9 mouse cellular contexts compared by ENCODE assay signal in genomic region chr17:35439925-35440645, GRCm38 (mm10). TPM values are rescaled to one million over a fixed set of nuclear protein-coding genes. Genes with fewer than 3 reads are reported as not detected.
DNase-seq lines count a peak whose midpoint lies in the region; ATAC-seq and TF ChIP-seq lines count a peak whose summit lies in the region.
"Not testable (repeated sequence)": the region's sequence is repeated elsewhere in the genome, so short reads cannot be mapped to it uniquely, and the experiment has no call there.
"Had no signal": no experiment of that assay in that cellular context is flagged by ENCODE, and none has a peak within 500 bp of the region (broad histone marks: within the 10 kb centered on the region; RNA-seq: fewer than 3 reads in every experiment).

No protein-coding gene starts in this region.

- ATAC-seq in forebrain, embryonic 12.5 days (ENCODE audit: low FRiP score); heart, embryonic 16.5 days (replicated peaks; ENCODE audit: extremely low read depth, insufficient read depth, low FRiP score); neural tube, embryonic 15.5 days (ENCODE audit: low FRiP score): not testable (repeated sequence)
- 0 out of 2 replicates have a peak, but pooled peaks have one; percentile 4 for ATAC-seq in midbrain, embryonic 13.5 days

- H3K4me1 ChIP-seq in forebrain, embryonic 12.5 days; heart, embryonic 16.5 days (ENCODE audit: control insufficient read depth, insufficient read depth, low read length); kidney, adult 2 months (ENCODE audit: control insufficient read depth, insufficient read depth, low read length); liver, adult 2 months (ENCODE audit: control insufficient read depth, insufficient read depth, low read length); midbrain, embryonic 13.5 days (replicated peaks); neural tube, embryonic 15.5 days: not testable (repeated sequence)

- TF ChIP-seq CTCF in kidney, adult 2 months (conservative IDR thresholded peaks at IDR 0.05; ENCODE audit: insufficient read depth, insufficient read length, low read depth, low read length); liver, adult 2 months (IDR thresholded peaks at IDR 0.05; ENCODE audit: low read depth, low read length): not testable (repeated sequence)

- peak; percentile 38 for DNase-seq in R1 (ENCODE audit: low read depth, low spot score)
- DNase-seq in kidney, adult 2 months; liver, adult 2 months (ENCODE audit: extremely low read depth, low read depth, low spot score): not testable (repeated sequence)
- peak; percentile 21 for DNase-seq in urinary bladder, adult 2 months (ENCODE audit: low spot score)

- not testable (repeated sequence) for H3K9ac ChIP-seq in forebrain, embryonic 12.5 days; heart, embryonic 16.5 days (ENCODE audit: low read length); liver, adult 2 months (ENCODE audit: low read depth, low read length); midbrain, embryonic 13.5 days (replicated peaks); neural tube, embryonic 15.5 days (replicated peaks)

- H3K4me2 ChIP-seq in forebrain, embryonic 12.5 days = peak overlapping the region; percentile 81
- peak overlapping the region; percentile 86; the same call in 1 of the 2 replicates for H3K4me2 ChIP-seq in heart, embryonic 16.5 days (ENCODE audit: low read depth, low read length)
- peak overlapping the region; percentile 88 for H3K4me2 ChIP-seq in midbrain, embryonic 13.5 days (replicated peaks)
- H3K4me2 ChIP-seq in neural tube, embryonic 15.5 days = peak overlapping the region; percentile 86

- WGBS in forebrain, embryonic 12.5 days = 43% methylated on average over 27 of the region's 27 CpGs
- WGBS in heart, embryonic 16.5 days = 42% methylated on average over 26 of the region's 27 CpGs
- 61% methylated on average over 27 of the region's 27 CpGs for WGBS in kidney, adult 2 months
- 71% methylated on average over 27 of the region's 27 CpGs for WGBS in liver, adult 2 months
- 49% methylated on average over 27 of the region's 27 CpGs for WGBS in midbrain, embryonic 13.5 days
- WGBS in neural tube, embryonic 15.5 days = 58% methylated on average over 27 of the region's 27 CpGs

- peaks cover 19% of the 10 kb centered on the region for H3K27me3 ChIP-seq in forebrain, embryonic 12.5 days
- H3K27me3 ChIP-seq in heart, embryonic 16.5 days (ENCODE audit: control insufficient read depth, insufficient read depth, low read length); kidney, adult 2 months (replicated peaks; ENCODE audit: control insufficient read depth, insufficient read depth, low read length); liver, adult 2 months (ENCODE audit: control insufficient read depth, insufficient read depth, low read length): not testable (repeated sequence)
- H3K27me3 ChIP-seq in midbrain, embryonic 13.5 days = peaks cover 19% of the 10 kb centered on the region
- peaks cover 10% of the 10 kb centered on the region for H3K27me3 ChIP-seq in neural tube, embryonic 15.5 days (replicated peaks)

- not testable (repeated sequence) for TF ChIP-seq POLR2A in kidney, adult 2 months (IDR thresholded peaks at IDR 0.05; ENCODE audit: low read depth, low read length); liver, adult 2 months (IDR thresholded peaks at IDR 0.05; ENCODE audit: extremely low read depth, insufficient read depth, low read length)

- not testable (repeated sequence) for H3K36me3 ChIP-seq in forebrain, embryonic 12.5 days (replicated peaks); heart, embryonic 16.5 days (ENCODE audit: control insufficient read depth, insufficient read depth); kidney, adult 2 months (ENCODE audit: control insufficient read depth, insufficient read depth, low read length); liver, adult 2 months (ENCODE audit: control insufficient read depth, insufficient read depth, low read length); midbrain, embryonic 13.5 days; neural tube, embryonic 15.5 days

- H3K27ac ChIP-seq in forebrain, embryonic 12.5 days; heart, embryonic 16.5 days (ENCODE audit: low read length); kidney, adult 2 months (ENCODE audit: insufficient read depth, low read depth, low read length); liver, adult 2 months (replicated peaks; ENCODE audit: insufficient read depth, low read depth, low read length); midbrain, embryonic 13.5 days; neural tube, embryonic 15.5 days (replicated peaks): not testable (repeated sequence)

- not testable (repeated sequence) for H3K79me2 ChIP-seq in liver, adult 2 months (ENCODE audit: control insufficient read depth, insufficient read depth, low read length)

- H3K4me3 ChIP-seq in forebrain, embryonic 12.5 days (replicated peaks); heart, embryonic 16.5 days (ENCODE audit: low read length); midbrain, embryonic 13.5 days (replicated peaks); neural tube, embryonic 15.5 days (replicated peaks): not testable (repeated sequence)
- peak overlapping the region; percentile 22; the same call in 1 of the 2 replicates for H3K4me3 ChIP-seq in kidney, adult 2 months (ENCODE audit: insufficient read depth, low read depth, low read length)
- H3K4me3 ChIP-seq in liver, adult 2 months (ENCODE audit: insufficient read depth, low read depth, low read length) = peak overlapping the region; percentile 66; the same call in 1 of the 2 replicates

- not testable (repeated sequence) for H3K9me3 ChIP-seq in forebrain, embryonic 12.5 days; heart, embryonic 16.5 days (replicated peaks; ENCODE audit: control insufficient read depth, low read length); midbrain, embryonic 13.5 days; neural tube, embryonic 15.5 days (replicated peaks)

RNA-seq across cellular contexts. Expression of gene H2-Q7, which starts 1.1 kb away (rescaled TPM):
- polyA plus RNA-seq in forebrain, embryonic 12.5 days (2016; fragmentation: Nextera tagmentation; extraction: Ambion mirVana) = 5.1 and 5.6 TPM in 2 replicates
- 3.7 and 5.9 TPM in 2 replicates for polyA plus RNA-seq in heart, embryonic 16.5 days (2015; fragmentation: Nextera tagmentation; extraction: Ambion mirVana)
- polyA plus RNA-seq in kidney, adult 2 months (2012; rRNA removed) = 112 and 139 TPM in 2 replicates
- 40.7 and 56.7 TPM in 2 replicates for total RNA-seq in liver, adult 2 months (2014; rRNA removed)
- 58.1 and 212 TPM in 2 replicates for polyA plus RNA-seq in liver, adult 2 months (2012; rRNA removed)
- polyA plus RNA-seq in midbrain, embryonic 13.5 days (2015; fragmentation: Nextera tagmentation; extraction: Ambion mirVana) = 2.5 TPM in 2 replicates
- 5.6 and 12.6 TPM in 2 replicates for polyA plus RNA-seq in neural tube, embryonic 15.5 days (2015; fragmentation: Nextera tagmentation; extraction: Ambion mirVana)
- polyA plus RNA-seq in urinary bladder, adult 2 months (2012; rRNA removed) = 56.1 and 64.7 TPM in 2 replicates

RNA-seq across cellular contexts. Expression of gene H2-Q6, which starts 15.4 kb away (rescaled TPM):
- 0.23 and 0.34 TPM in 2 replicates for polyA plus RNA-seq in forebrain, embryonic 12.5 days (2016; fragmentation: Nextera tagmentation; extraction: Ambion mirVana)
- polyA plus RNA-seq in heart, embryonic 16.5 days (2015; fragmentation: Nextera tagmentation; extraction: Ambion mirVana) = 1.1 and 2.8 TPM in 2 replicates
- 72.1 and 84.0 TPM in 2 replicates for polyA plus RNA-seq in kidney, adult 2 months (2012; rRNA removed)
- 11.4 and 13.2 TPM in 2 replicates for total RNA-seq in liver, adult 2 months (2014; rRNA removed)
- polyA plus RNA-seq in liver, adult 2 months (2012; rRNA removed) = 18.2 and 40.0 TPM in 2 replicates
- 0.17 TPM in 2 replicates for polyA plus RNA-seq in midbrain, embryonic 13.5 days (2015; fragmentation: Nextera tagmentation; extraction: Ambion mirVana)
- 0.95 and 3.7 TPM in 2 replicates for polyA plus RNA-seq in neural tube, embryonic 15.5 days (2015; fragmentation: Nextera tagmentation; extraction: Ambion mirVana)
- polyA plus RNA-seq in urinary bladder, adult 2 months (2012; rRNA removed) = 31.9 and 38.8 TPM in 2 replicates
- total RNA-seq: layer of hippocampus, adult 2 months had no signal

RNA-seq across cellular contexts. Expression of gene H2-Q10, which starts 29.8 kb away (rescaled TPM):
- 0.04 TPM in 1 of 2 replicates, not detected in the other for polyA plus RNA-seq in forebrain, embryonic 12.5 days (2016; fragmentation: Nextera tagmentation; extraction: Ambion mirVana)
- 0.55 and 0.58 TPM in 2 replicates for polyA plus RNA-seq in heart, embryonic 16.5 days (2015; fragmentation: Nextera tagmentation; extraction: Ambion mirVana)
- 6.7 and 8.3 TPM in 2 replicates for polyA plus RNA-seq in kidney, adult 2 months (2012; rRNA removed)
- 1,696 and 1,845 TPM in 2 replicates for total RNA-seq in liver, adult 2 months (2014; rRNA removed)
- 3,073 and 3,421 TPM in 2 replicates for polyA plus RNA-seq in liver, adult 2 months (2012; rRNA removed)
- 0.09 and 0.69 TPM in 2 replicates for polyA plus RNA-seq in midbrain, embryonic 13.5 days (2015; fragmentation: Nextera tagmentation; extraction: Ambion mirVana)
- polyA plus RNA-seq in neural tube, embryonic 15.5 days (2015; fragmentation: Nextera tagmentation; extraction: Ambion mirVana) = 0.36 and 0.79 TPM in 2 replicates
- polyA plus RNA-seq in urinary bladder, adult 2 months (2012; rRNA removed) = 0.80 and 1.4 TPM in 2 replicates

Comparison
In these comparisons a context has a peak if more than half of its experiments do, and no peak if none do; other contexts are left out.
1. RNA of gene H2-Q10, which starts 29.8 kb away (polyA plus RNA-seq): 3,073 to 3,421 TPM in liver, adult 2 months; 6.7 to 8.3 TPM in kidney, adult 2 months, 0.80 to 1.4 TPM in urinary bladder, adult 2 months, 0.09 to 0.69 TPM in midbrain, embryonic 13.5 days, 0.55 to 0.58 TPM in heart, embryonic 16.5 days, 0.36 to 0.79 TPM in neural tube, embryonic 15.5 days and 0.04 TPM in forebrain, embryonic 12.5 days; every median in the first group is over 100 times any median in the second.
2. Peak in every context shown above with its lines, with median percentiles within 50 percentile points of each other: H3K4me2 ChIP-seq.